Mouse (Mus musculus): ENCODE results near the gene Cyb5d1. TPM values are rescaled to one million over a fixed set of nuclear protein-coding genes. Genes with fewer than 3 reads are reported as not detected.

Gene Cyb5d1
- polyA plus RNA-seq, 1 experiment from 2014 or later: 22.1 TPM

- H3K9me3 ChIP-seq (ENCODE audit: control insufficient read depth, low read length): no peaks in the 10 kb centered on the region
- peaks cover 18 to 40% of the 10 kb centered on the region in 2 experiments for H3K4me1 ChIP-seq (ENCODE audit: control insufficient read depth in 2 of 2, insufficient read depth in 2 of 2, low read length in 2 of 2)
- peak overlapping the region; percentile 25; the same call in 1 of the 2 replicates for H3K9ac ChIP-seq (ENCODE audit: low read length)
- peaks cover 21% of the 10 kb centered on the region; the same call in 1 of the 2 replicates for H3K36me3 ChIP-seq (ENCODE audit: control insufficient read depth, insufficient read depth, low read length)
- ATAC-seq (ENCODE audit: insufficient number of reproducible peaks, insufficient read depth, low FRiP score, low read depth): no peak
- H3K27ac ChIP-seq (replicated peaks in 1 of 2; ENCODE audit: control insufficient read depth in 1 of 2, insufficient read depth in 1 of 2, low read depth in 2 of 2, low read length in 2 of 2): peak overlapping the region; percentile 14 to 27; a peak in 2 of 4 replicates
- no peaks in the 10 kb centered on the region for H3K27me3 ChIP-seq (ENCODE audit: control insufficient read depth, insufficient read depth, low read length)
- 0 out of 2 replicates have a peak overlapping the region, but pooled peaks have one; percentile 2 for H3K4me2 ChIP-seq (ENCODE audit: low read length)
- WGBS: 15% methylated on average over 12 of the region's 12 CpGs
- H3K4me3 ChIP-seq (ENCODE audit: control insufficient read depth in 1 of 2, insufficient read depth in 1 of 2, low read depth in 1 of 2, low read length in 2 of 2): no peak overlapping the region
Measured at GRCm38 (mm10) chr11:69372056-69372779, 23.2 kb downstream of the Cyb5d1 start.

- ATAC-seq (ENCODE audit: insufficient number of reproducible peaks, insufficient read depth, low FRiP score, low read depth): no peak
- no peak overlapping the region for H3K4me2 ChIP-seq (ENCODE audit: low read length)
Measured at GRCm38 (mm10) chr11:69371601-69372000, 23.8 kb downstream of the Cyb5d1 start.

GRCm38 (mm10) chr11:69370817-69371215 lies 24.6 kb downstream of the Cyb5d1 start:
- Histone ChIP-seq H3K4me2 (ENCODE audit: low read length) (peak overlapping the region; percentile 31; the same call in 1 of the 2 replicates), H3K4me1 (ENCODE audit: control insufficient read depth in 2 of 2, insufficient read depth in 2 of 2, low read length in 2 of 2) (peaks cover 23 to 46% of the 10 kb centered on the region in 2 experiments), H3K9ac (ENCODE audit: low read length) (0 out of 2 replicates have a peak overlapping the region, but pooled peaks have one; percentile 0), H3K27me3 (ENCODE audit: control insufficient read depth, insufficient read depth, low read length) (no peaks in the 10 kb centered on the region), H3K27ac (replicated peaks in 1 of 2; ENCODE audit: control insufficient read depth in 1 of 2, insufficient read depth in 1 of 2, low read depth in 2 of 2, low read length in 2 of 2) (peak overlapping the region in 1 of 2 experiments; percentile 54; a peak in 2 of 4 replicates), H3K4me3 (ENCODE audit: control insufficient read depth in 1 of 2, insufficient read depth in 1 of 2, low read depth in 1 of 2, low read length in 2 of 2) (no peak overlapping the region), H3K9me3 (ENCODE audit: control insufficient read depth, low read length) (no peaks in the 10 kb centered on the region), H3K36me3 (ENCODE audit: control insufficient read depth, insufficient read depth, low read length) (peaks cover 14% of the 10 kb centered on the region; the same call in 1 of the 2 replicates)
- ATAC-seq (ENCODE audit: insufficient number of reproducible peaks, insufficient read depth, low FRiP score, low read depth): no peak
- 27% methylated on average over 9 of the region's 9 CpGs for WGBS

More at GRCm38 (mm10) chr11:69371601-69372000, 23.8 kb downstream of the Cyb5d1 start:
- H3K27me3 ChIP-seq (ENCODE audit: control insufficient read depth, insufficient read depth, low read length): no peaks in the 10 kb centered on the region
- no peak overlapping the region for H3K4me3 ChIP-seq (ENCODE audit: control insufficient read depth in 1 of 2, insufficient read depth in 1 of 2, low read depth in 1 of 2, low read length in 2 of 2)
- H3K9me3 ChIP-seq (ENCODE audit: control insufficient read depth, low read length): no peaks in the 10 kb centered on the region
- H3K9ac ChIP-seq (ENCODE audit: low read length): 0 out of 2 replicates have a peak overlapping the region, but pooled peaks have one; percentile 25
- WGBS: 64% methylated on average over 12 of the region's 12 CpGs
- peaks cover 17% of the 10 kb centered on the region; the same call in 1 of the 2 replicates for H3K36me3 ChIP-seq (ENCODE audit: control insufficient read depth, insufficient read depth, low read length)
- peaks cover 18 to 43% of the 10 kb centered on the region in 2 experiments for H3K4me1 ChIP-seq (ENCODE audit: control insufficient read depth in 2 of 2, insufficient read depth in 2 of 2, low read length in 2 of 2)
- H3K27ac ChIP-seq (replicated peaks in 1 of 2; ENCODE audit: control insufficient read depth in 1 of 2, insufficient read depth in 1 of 2, low read depth in 2 of 2, low read length in 2 of 2): 0 out of 4 replicates have a peak overlapping the region, but pooled peaks of 1 of the 2 experiments have one; percentile 14

GRCm38 (mm10) chr11:69369990-69370816 lies 25.2 kb downstream of the Cyb5d1 start:
- no peak for ATAC-seq (ENCODE audit: insufficient number of reproducible peaks, insufficient read depth, low FRiP score, low read depth)
- H3K36me3 ChIP-seq (ENCODE audit: control insufficient read depth, insufficient read depth, low read length): peaks cover 10% of the 10 kb centered on the region; the same call in 1 of the 2 replicates
- no peaks in the 10 kb centered on the region for H3K9me3 ChIP-seq (ENCODE audit: control insufficient read depth, low read length)
- WGBS: 43% methylated on average over 2 of the region's 2 CpGs
- peak overlapping the region in 1 of 2 experiments; percentile 97; a peak in 2 of 4 replicates for H3K27ac ChIP-seq (replicated peaks in 1 of 2; ENCODE audit: control insufficient read depth in 1 of 2, insufficient read depth in 1 of 2, low read depth in 2 of 2, low read length in 2 of 2)
- H3K4me3 ChIP-seq (ENCODE audit: control insufficient read depth in 1 of 2, insufficient read depth in 1 of 2, low read depth in 1 of 2, low read length in 2 of 2): peak overlapping the region in 1 of 2 experiments; percentile 97; a peak in 2 of 4 replicates
- no peaks in the 10 kb centered on the region for H3K27me3 ChIP-seq (ENCODE audit: control insufficient read depth, insufficient read depth, low read length)
- peak overlapping the region; percentile 93 for H3K4me2 ChIP-seq (ENCODE audit: low read length)
- peaks cover 29 to 52% of the 10 kb centered on the region in 2 experiments for H3K4me1 ChIP-seq (ENCODE audit: control insufficient read depth in 2 of 2, insufficient read depth in 2 of 2, low read length in 2 of 2)
- peak overlapping the region; percentile 99; the same call in 1 of the 2 replicates for H3K9ac ChIP-seq (ENCODE audit: low read length)

GRCm38 (mm10) chr11:69369215-69369989 lies 26.0 kb downstream of the Cyb5d1 start, which contains the start of gene Chd3:
Gene Chd3 (minus strand): TSS chr11:69369406.
- 4% methylated on average over 18 of the region's 34 CpGs for WGBS
- ATAC-seq (ENCODE audit: insufficient number of reproducible peaks, insufficient read depth, low FRiP score, low read depth): no peak
- peak within 1 kb of the TSS; percentile 89 to 97 for H3K4me3 ChIP-seq (ENCODE audit: control insufficient read depth in 1 of 2, insufficient read depth in 1 of 2, low read depth in 1 of 2, low read length in 2 of 2)
- H3K27ac ChIP-seq (replicated peaks in 1 of 2; ENCODE audit: control insufficient read depth in 1 of 2, insufficient read depth in 1 of 2, low read depth in 2 of 2, low read length in 2 of 2): peak within 1 kb of the TSS; percentile 78 to 97
- no peaks in the 10 kb centered on the region for H3K27me3 ChIP-seq (ENCODE audit: control insufficient read depth, insufficient read depth, low read length)
- H3K36me3 ChIP-seq (ENCODE audit: control insufficient read depth, insufficient read depth, low read length): peaks cover 10% of the 10 kb centered on the region; the same call in 1 of the 2 replicates
- no peaks in the 10 kb centered on the region for H3K9me3 ChIP-seq (ENCODE audit: control insufficient read depth, low read length)
- H3K9ac ChIP-seq (ENCODE audit: low read length): peak within 1 kb of the TSS; percentile 99
- peak within 1 kb of the TSS; percentile 93 for H3K4me2 ChIP-seq (ENCODE audit: low read length)
- H3K4me1 ChIP-seq (ENCODE audit: control insufficient read depth in 2 of 2, insufficient read depth in 2 of 2, low read length in 2 of 2): peaks cover 37 to 60% of the 10 kb centered on the region in 2 experiments

GRCm38 (mm10) chr11:69368356-69369214 lies 26.8 kb downstream of the Cyb5d1 start:
- WGBS: under 1% methylated on average over 44 of the region's 106 CpGs
- Histone ChIP-seq H3K4me2 (ENCODE audit: low read length) (peak overlapping the region; percentile 93), H3K27ac (replicated peaks in 1 of 2; ENCODE audit: control insufficient read depth in 1 of 2, insufficient read depth in 1 of 2, low read depth in 2 of 2, low read length in 2 of 2) (peak overlapping the region; percentile 78 to 97), H3K9me3 (ENCODE audit: control insufficient read depth, low read length) (no peaks in the 10 kb centered on the region), H3K36me3 (ENCODE audit: control insufficient read depth, insufficient read depth, low read length) (peaks cover 9% of the 10 kb centered on the region), H3K27me3 (ENCODE audit: control insufficient read depth, insufficient read depth, low read length) (no peaks in the 10 kb centered on the region), H3K4me1 (ENCODE audit: control insufficient read depth in 2 of 2, insufficient read depth in 2 of 2, low read length in 2 of 2) (peaks cover 39 to 63% of the 10 kb centered on the region in 2 experiments), H3K9ac (ENCODE audit: low read length) (peak overlapping the region; percentile 99), H3K4me3 (ENCODE audit: control insufficient read depth in 1 of 2, insufficient read depth in 1 of 2, low read depth in 1 of 2, low read length in 2 of 2) (peak overlapping the region; percentile 89 to 97)
- peak; percentile 16 for ATAC-seq (ENCODE audit: insufficient number of reproducible peaks, insufficient read depth, low FRiP score, low read depth)

All from heart, embryonic 14.5 days (tissue).